Mouse (Mus musculus) G1E (cell line): ENCODE data around the gene Kat8. TPM values are rescaled to one million over a fixed set of nuclear protein-coding genes. Genes with fewer than 3 reads are reported as not detected.

Experiments
- ATAC-seq: 2 replicates; pipeline ENCODE4 v1.8.0; 2016; ENCODE audit warnings: mild to moderate bottlenecking; ENCODE audit not compliant: insufficient number of reproducible peaks, poor library complexity, low FRiP score, severe bottlenecking; ENCODE audit errors: extremely low read depth
- DNase-seq: peaks from one replicate; pipeline ENCODE4 v3.0.0; 2012; ENCODE audit warnings: low spot score
- H3K27me3 ChIP-seq: 2 replicates; pipeline ENCODE4 v1.6.1; 2012; ENCODE audit warnings: mild to moderate bottlenecking, low read length, inconsistent platforms; ENCODE audit not compliant: insufficient read depth
- H3K36me3 ChIP-seq: replicated peaks from 2 replicates; pipeline ENCODE3; 2012; ENCODE audit warnings: mild to moderate bottlenecking, inconsistent platforms
- H3K4me1 ChIP-seq: 2 replicates; pipeline ENCODE4 v1.6.1; 2012; ENCODE audit warnings: low read depth, low read length, inconsistent platforms, mixed read lengths; ENCODE audit not compliant: insufficient read depth
- H3K4me3 ChIP-seq: 2 replicates; pipeline ENCODE4 v1.5.1; 2012; ENCODE audit warnings: low read depth, mild to moderate bottlenecking, inconsistent platforms, low read length, moderate library complexity, mixed read lengths
- H3K9me3 ChIP-seq: replicated peaks from 2 replicates; pipeline ENCODE4 v1.6.1; 2012; ENCODE audit warnings: inconsistent platforms
- CTCF ChIP-seq: IDR thresholded peaks from 2 replicates; pipeline ENCODE4 v1.5.1; 2012; ENCODE audit warnings: low read depth, low read length, inconsistent platforms, mixed read lengths
- GATA1 ChIP-seq: IDR thresholded peaks from 2 replicates; pipeline ENCODE4 v1.6.1; 2012; ENCODE audit warnings: borderline replicate concordance, low read length, inconsistent platforms, mixed read lengths
- GATA2 ChIP-seq: IDR thresholded peaks from 2 replicates; pipeline ENCODE4 v1.6.1; 2012; ENCODE audit warnings: low read depth, low read length, inconsistent platforms, borderline replicate concordance
- POLR2AphosphoS5 ChIP-seq: IDR thresholded peaks from 2 replicates; pipeline ENCODE4 v1.6.1; 2012; ENCODE audit warnings: low read depth, low read length, inconsistent platforms; ENCODE audit not compliant: insufficient replicate concordance
- TAL1 ChIP-seq: conservative IDR thresholded peaks from 2 replicates; pipeline ENCODE4 v1.6.1; 2012; ENCODE audit warnings: low read depth, low read length, inconsistent platforms, mixed read lengths
- polyA plus RNA-seq: library from polyadenylated mRNA; stranded (reverse); fragments of >175 nt; gene quantifications from 2 replicates; pipeline ENCODE4 v1.2.3, GENCODE M21; 2012
- total RNA-seq, 2 experiments: library from RNA; stranded (forward) in 1 of 2; stranded (reverse) in 1 of 2; fragments of 200-1000 nt in 1 of 2; fragments of >200 nt in 1 of 2; fragmentation: Nextera tagmentation in 1 of 2; gene quantifications; 2 replicates each; pipeline ENCODE4 v1.2.3; 2014 to 2017

Gene Kat8
- total and polyA plus RNA-seq, 3 experiments: 7.4 to 44.0 (median 39.0) TPM

DNA sequence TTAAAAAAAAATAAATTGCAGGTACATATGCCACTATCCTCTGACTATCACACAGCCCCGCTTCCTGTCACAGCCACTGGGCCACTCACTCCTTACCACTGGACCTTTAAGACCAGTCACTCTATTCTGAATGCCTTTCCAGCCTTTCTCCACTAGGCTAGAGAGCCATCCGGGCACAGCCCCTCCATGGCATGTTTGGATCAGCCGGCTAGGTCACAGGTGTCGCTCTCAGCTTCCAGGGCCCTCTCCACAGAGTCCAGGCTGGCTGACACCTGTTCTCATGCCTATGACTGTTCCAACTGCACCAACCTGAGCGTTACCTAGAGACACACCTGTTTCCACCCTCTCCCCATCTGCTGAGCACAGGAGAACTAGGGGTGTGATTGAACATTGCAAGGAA lies 16.3 kb downstream of the Kat8 start:
- Histone ChIP-seq H3K9me3 (no peaks in the 10 kb centered on the region), H3K4me3 (no peak overlapping the region), H3K27me3 (peaks cover 8% of the 10 kb centered on the region), H3K4me1 (peaks cover 21% of the 10 kb centered on the region), H3K36me3 (peaks cover 45% of the 10 kb centered on the region)
- DNase-seq (no peak), ATAC-seq (no peak)
- TF ChIP-seq GATA1 (no peak), CTCF (no peak), GATA2 (no peak), TAL1 (no peak)

DNA sequence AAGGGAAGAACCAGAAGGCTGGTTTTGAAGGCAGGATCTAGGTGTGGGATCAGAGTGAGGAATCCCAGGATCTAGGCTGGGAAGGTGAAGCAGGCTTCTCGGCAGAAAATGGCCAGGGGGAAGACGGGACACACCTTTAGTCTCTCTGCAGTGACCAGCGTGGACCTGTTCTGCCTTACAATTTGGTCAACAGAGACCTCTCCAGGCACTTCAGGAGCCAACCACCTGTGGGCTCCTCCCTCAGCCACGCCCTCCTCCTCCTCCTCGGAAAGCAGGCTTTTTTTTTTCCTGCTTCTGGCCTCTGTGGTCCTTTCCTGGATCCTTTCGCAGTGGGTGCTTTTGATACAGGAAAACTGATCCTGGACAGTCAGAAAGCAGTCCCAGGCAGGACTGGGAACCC lies 17.6 kb downstream of the Kat8 start, which contains the start of gene Prss8:
Gene Prss8 (minus strand): TSS at position 182 of the 400 bp plus-strand sequence.
- ATAC-seq (no peak), DNase-seq (no peak)
- Histone ChIP-seq H3K27me3 (peaks cover 8% of the 10 kb centered on the region), H3K9me3 (no peaks in the 10 kb centered on the region), H3K36me3 (peaks cover 32% of the 10 kb centered on the region), H3K4me1 (peaks cover 33% of the 10 kb centered on the region), H3K4me3 (no peak within 1 kb of the TSS)
- TF ChIP-seq CTCF (no peak), POLR2AphosphoS5 (no peak), GATA1 (no peak), GATA2 (no peak), TAL1 (no peak)

DNA sequence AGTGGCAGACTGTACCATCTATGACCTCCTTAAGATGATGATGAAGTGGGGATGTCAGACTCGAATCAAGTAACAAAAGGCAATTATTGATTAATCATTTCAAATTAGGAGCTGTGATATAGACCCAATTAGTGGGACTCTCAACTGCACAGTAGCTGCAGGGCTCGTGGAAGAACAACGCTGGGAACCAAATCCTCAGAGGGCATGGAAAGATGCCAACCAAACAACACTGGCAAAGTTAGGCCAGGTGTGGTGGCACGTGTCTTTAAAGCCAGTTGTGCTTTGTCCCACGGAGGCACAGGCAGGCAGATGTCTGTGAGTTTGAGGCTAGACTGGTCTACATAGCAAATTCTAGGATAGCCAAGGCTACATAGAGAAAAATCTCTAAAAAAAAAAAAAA lies 18.3 kb downstream of the Kat8 start:
- H3K27me3 ChIP-seq: peaks cover 8% of the 10 kb centered on the region
- peaks cover 25% of the 10 kb centered on the region for H3K36me3 ChIP-seq
- no peak for DNase-seq
- ATAC-seq: no peak
- peaks cover 34% of the 10 kb centered on the region for H3K4me1 ChIP-seq
- no peak overlapping the region for H3K4me3 ChIP-seq
- no peaks in the 10 kb centered on the region for H3K9me3 ChIP-seq
- TF ChIP-seq GATA1 (no peak), CTCF (no peak), GATA2 (no peak), POLR2AphosphoS5 (no peak), TAL1 (no peak)

DNA sequence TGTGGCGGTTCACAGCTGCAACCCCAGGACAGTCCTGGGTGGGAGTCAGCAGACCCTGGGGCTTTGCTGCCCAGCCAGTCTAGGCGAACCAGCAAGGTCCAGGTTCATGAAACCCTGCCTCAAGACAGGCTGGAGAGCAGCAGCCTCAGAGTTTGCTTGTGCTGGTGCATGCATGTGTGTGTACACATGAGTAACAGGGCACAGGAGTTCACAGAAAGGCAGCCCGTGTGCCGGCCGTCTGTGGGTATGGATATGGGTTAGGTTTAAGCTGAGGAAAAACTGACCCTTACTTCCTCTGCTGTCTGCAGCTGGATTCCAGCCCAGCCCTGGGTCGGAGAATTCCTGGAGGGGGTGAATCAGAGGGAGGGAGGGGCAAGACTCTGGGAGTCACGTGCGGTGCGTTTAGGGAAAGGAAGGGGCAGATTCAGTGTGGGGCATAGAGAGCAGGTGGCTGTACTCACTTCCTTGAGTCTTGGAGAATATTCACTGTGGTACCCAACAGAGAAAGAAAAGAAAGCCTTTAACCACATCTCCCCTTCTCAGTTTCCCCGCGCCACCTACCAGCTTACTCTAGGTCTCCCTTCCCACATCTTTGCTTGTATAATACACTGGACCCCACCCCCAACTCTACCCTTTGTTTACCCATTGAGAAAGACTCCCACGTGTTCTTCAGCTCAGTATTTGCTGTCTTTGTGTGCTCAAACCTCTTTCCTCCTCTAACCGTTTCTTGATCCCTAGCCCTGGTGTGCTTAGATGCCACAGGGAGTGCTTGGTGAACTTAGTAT lies 19.2 kb downstream of the Kat8 start:
- DNase-seq (no peak), ATAC-seq (no peak)
- Histone ChIP-seq H3K9me3 (no peaks in the 10 kb centered on the region), H3K27me3 (peaks cover 13% of the 10 kb centered on the region), H3K4me3 (no peak overlapping the region), H3K36me3 (peaks cover 16% of the 10 kb centered on the region), H3K4me1 (peaks cover 43% of the 10 kb centered on the region)
- TF ChIP-seq GATA1 (no peak), POLR2AphosphoS5 (no peak), TAL1 (no peak), GATA2 (no peak), CTCF (no peak)

DNA sequence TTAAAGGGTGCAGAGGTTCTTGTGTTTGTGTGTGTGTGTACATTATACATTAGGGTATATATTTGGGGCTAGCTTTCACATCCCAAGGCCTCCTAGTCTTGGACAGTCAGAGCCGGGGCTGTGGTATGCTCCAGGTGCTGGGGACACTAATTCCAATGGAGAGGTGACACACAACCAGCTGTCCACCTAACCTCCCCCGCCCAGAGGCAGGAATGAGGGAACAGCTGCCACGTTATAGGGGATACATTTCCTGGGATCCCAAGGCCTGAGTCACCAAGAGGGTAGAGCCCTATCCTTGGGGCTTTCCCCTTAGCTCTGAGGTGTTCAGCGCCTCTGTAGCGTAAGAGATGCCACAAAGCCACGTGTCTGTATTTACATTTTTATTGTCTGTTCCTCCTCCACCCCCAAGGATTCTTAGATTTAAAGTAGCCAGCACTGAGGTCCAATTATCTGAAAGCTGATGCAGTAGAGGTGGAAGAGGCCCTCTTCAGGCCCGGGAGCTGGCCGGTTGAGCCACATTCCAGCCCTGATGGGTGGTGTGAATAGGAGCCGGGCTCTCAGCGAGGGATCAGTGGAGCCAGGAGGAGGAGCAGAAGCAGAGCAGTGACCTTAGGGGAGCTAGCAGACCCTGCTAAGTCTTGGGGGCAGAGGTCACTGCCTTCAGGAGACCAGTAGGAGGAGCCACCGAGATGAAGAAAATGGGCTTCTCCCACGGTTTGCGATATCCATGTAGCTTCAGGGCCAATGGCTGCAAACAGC lies 20.1 kb downstream of the Kat8 start:
- TF ChIP-seq POLR2AphosphoS5: no peak
- no peak for TF ChIP-seq TAL1
- TF ChIP-seq GATA1: no peak
- no peak for TF ChIP-seq CTCF
- TF ChIP-seq GATA2: no peak
- peaks cover 44% of the 10 kb centered on the region for H3K4me1 ChIP-seq
- ATAC-seq (no peak), DNase-seq (no peak)
- no peak overlapping the region for H3K4me3 ChIP-seq
- no peaks in the 10 kb centered on the region for H3K9me3 ChIP-seq
- H3K27me3 ChIP-seq: peaks cover 14% of the 10 kb centered on the region
- peaks cover 7% of the 10 kb centered on the region for H3K36me3 ChIP-seq

DNA sequence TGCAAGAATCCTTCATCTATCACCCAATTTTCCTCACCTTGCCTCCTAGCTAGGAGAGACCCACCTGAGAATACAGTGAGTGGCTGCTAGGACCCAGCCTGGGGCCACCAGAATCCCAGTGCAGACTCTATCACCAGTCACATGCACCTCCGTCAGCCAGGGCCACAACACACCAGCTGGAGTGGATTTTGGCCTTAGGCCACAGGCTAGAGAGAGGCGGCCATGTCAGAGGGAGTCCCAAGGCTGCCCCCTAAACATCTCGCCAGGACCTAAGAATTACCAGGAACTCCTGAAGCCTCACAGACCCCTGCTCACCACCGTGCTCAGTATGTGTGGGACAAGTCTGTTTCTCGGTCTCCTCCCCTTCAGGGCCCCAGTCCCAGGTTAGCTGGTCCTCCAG lies 21.8 kb downstream of the Kat8 start:
- ATAC-seq (no peak), DNase-seq (no peak)
- Histone ChIP-seq H3K4me1 (peaks cover 44% of the 10 kb centered on the region), H3K4me3 (no peak overlapping the region), H3K36me3 (no peaks in the 10 kb centered on the region), H3K27me3 (peaks cover 18% of the 10 kb centered on the region), H3K9me3 (no peaks in the 10 kb centered on the region)
- TF ChIP-seq GATA1 (no peak), GATA2 (no peak), POLR2AphosphoS5 (no peak), TAL1 (no peak), CTCF (no peak)
